Mouse (Mus musculus) heart, postnatal 0 days (tissue): ENCODE measurements around the gene Cerk.

Experiments
- CTCF ChIP-seq: IDR thresholded peaks from 2 replicates; pipeline ENCODE4 v1.5.1; 2016; ENCODE audit warnings: antibody characterized with exemption, control low read depth, low read depth
- EP300 ChIP-seq: IDR thresholded peaks from 2 replicates; pipeline ENCODE4 v1.6.1; 2016; ENCODE audit warnings: antibody characterized with exemption, low read depth

GRCm38 (mm10) chr15:86105345-86105697, 80.6 kb downstream of the Cerk start:
- TF ChIP-seq CTCF (no peak), EP300 (0 out of 2 replicates have a peak, but pooled peaks have one; percentile 4)
